Mouse (Mus musculus) forebrain, embryonic 11.5 days (tissue): ENCODE measurements around the gene Snx13. TPM values are rescaled to one million over a fixed set of nuclear protein-coding genes. Genes with fewer than 3 reads are reported as not detected.

Source experiments
- ATAC-seq: fragments of 200-750 bp; cut with Nextera tagmentation; replicated peaks from 2 replicates; pipeline ENCODE4 v1.8.0; 2017; ENCODE audit warnings: moderate TSS enrichment; ENCODE audit not compliant: low FRiP score
- DNase-seq: peaks from one replicate; pipeline ENCODE4 v3.0.0-alpha.2; 2017; ENCODE audit warnings: low spot score
- H3K27ac ChIP-seq: fragments of 300-500 bp; sonication (generic); 2 replicates; pipeline ENCODE4 v1.5.1; 2014; ENCODE audit warnings: low read depth, low read length
- H3K27me3 ChIP-seq: fragments of 300-500 bp; sonication (generic); 2 replicates; pipeline ENCODE4 v1.6.1; 2014; ENCODE audit warnings: mild to moderate bottlenecking, low read length, mixed read lengths; ENCODE audit not compliant: control insufficient read depth, insufficient read depth
- H3K36me3 ChIP-seq: fragments of 300-500 bp; sonication (generic); 2 replicates; pipeline ENCODE4 v1.6.1; 2014; ENCODE audit warnings: mild to moderate bottlenecking, low read length, moderate library complexity, mixed read lengths; ENCODE audit not compliant: control insufficient read depth, insufficient read depth
- H3K4me1 ChIP-seq: fragments of 300-500 bp; sonication (generic); replicated peaks from 2 replicates; pipeline ENCODE4 v1.6.1; 2014; ENCODE audit warnings: low read length, mixed read lengths; ENCODE audit not compliant: control insufficient read depth, insufficient read depth
- H3K4me2 ChIP-seq: fragments of 300-500 bp; sonication (generic); 2 replicates; pipeline ENCODE4 v1.6.1; 2014; ENCODE audit warnings: low read depth, mild to moderate bottlenecking, low read length, moderate library complexity, mixed read lengths; ENCODE audit not compliant: severe bottlenecking
- H3K4me3 ChIP-seq: fragments of 300-500 bp; sonication (generic); 2 replicates; pipeline ENCODE4 v1.5.1; 2014; ENCODE audit warnings: low read depth, low read length
- H3K9ac ChIP-seq: fragments of 300-500 bp; sonication (generic); 2 replicates; pipeline ENCODE4 v1.6.1; 2014; ENCODE audit warnings: low read length
- H3K9me3 ChIP-seq: fragments of 300-500 bp; sonication (generic); 2 replicates; pipeline ENCODE4 v1.6.1; 2016; ENCODE audit warnings: low read length, mixed read lengths; ENCODE audit not compliant: control insufficient read depth
- WGBS: fragments of 180-500 bp; shearing (Covaris S2); extraction: QIAGEN DNeasy Blood & Tissue Kit; methylation state at CpG from one replicate; pipeline ENCODE4 v1.1.7; 2014; 5-methylcytosine and 5-hydroxymethylcytosine counted together
- polyA plus RNA-seq: library from polyadenylated mRNA; unstranded; fragments of >200 nt; fragmentation: Nextera tagmentation; extraction: Ambion mirVana; gene quantifications from 2 replicates; pipeline ENCODE4 v1.2.1, GENCODE M21; 2014

Gene Snx13
- polyA plus RNA-seq: 19.2 and 24.4 TPM in 2 replicates

GRCm38 (mm10) chr12:35046999-35047319 lies at the start of gene Snx13:
Snx13 (plus strand) TSS chr12:35047186.
- H3K27me3 ChIP-seq: no peaks in the 10 kb centered on the region
- H3K4me2 ChIP-seq: peak within 1 kb of the TSS; percentile 81

GRCm38 (mm10) chr12:34997597-34998182 lies 49.3 kb upstream of the Snx13 start:
- ATAC-seq (no peak), DNase-seq (no peak)
- Histone ChIP-seq H3K9ac (no peak overlapping the region), H3K27me3 (no peaks in the 10 kb centered on the region), H3K9me3 (no peaks in the 10 kb centered on the region), H3K4me1 (no peaks in the 10 kb centered on the region), H3K4me3 (no peak overlapping the region), H3K36me3 (no peaks in the 10 kb centered on the region), H3K27ac (no peak overlapping the region), H3K4me2 (no peak overlapping the region)
- 92% methylated on average over 3 of the region's 3 CpGs for WGBS

More at GRCm38 (mm10) chr12:35046999-35047319, at the start of gene Snx13:
- 0% methylated on average over 51 of the region's 51 CpGs for WGBS
- DNase-seq (peak; percentile 96), ATAC-seq (peak; percentile 98)
- Histone ChIP-seq H3K4me1 (peaks cover 7% of the 10 kb centered on the region; the same call in 1 of the 2 replicates), H3K27ac (peak within 1 kb of the TSS; percentile 80), H3K36me3 (no peaks in the 10 kb centered on the region), H3K9ac (peak within 1 kb of the TSS; percentile 90), H3K4me3 (peak within 1 kb of the TSS; percentile 88), H3K9me3 (no peaks in the 10 kb centered on the region)

GRCm38 (mm10) chr12:34998778-34999467 lies 48.1 kb upstream of the Snx13 start:
- H3K27ac ChIP-seq: no peak overlapping the region
- H3K9me3 ChIP-seq: no peaks in the 10 kb centered on the region
- DNase-seq (no peak), ATAC-seq (no peak)
- H3K36me3 ChIP-seq: no peaks in the 10 kb centered on the region
- H3K27me3 ChIP-seq: no peaks in the 10 kb centered on the region
- 84% methylated on average over 12 of the region's 12 CpGs for WGBS
- no peaks in the 10 kb centered on the region for H3K4me1 ChIP-seq
- no peak overlapping the region for H3K9ac ChIP-seq
- no peak overlapping the region for H3K4me3 ChIP-seq
- H3K4me2 ChIP-seq: no peak overlapping the region

DNA sequence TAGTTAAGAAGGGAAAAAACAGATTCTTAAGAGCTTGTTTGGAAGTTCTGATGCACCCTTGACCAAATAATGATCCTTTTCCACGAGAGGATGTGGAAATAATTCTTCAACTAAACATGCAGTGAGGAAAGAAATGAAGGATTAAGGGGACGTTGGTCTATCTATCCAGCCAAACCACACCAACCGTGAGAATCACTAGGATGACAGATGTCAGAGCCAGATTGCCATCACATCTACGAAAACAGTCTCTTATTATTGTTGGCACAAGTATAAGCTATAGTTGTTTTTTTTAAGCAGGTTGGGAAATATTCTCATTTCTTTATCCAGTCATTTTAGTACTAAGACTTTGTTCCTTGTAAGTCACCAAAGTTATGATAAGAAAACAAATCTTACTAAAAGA lies 46.7 kb upstream of the Snx13 start:
- ATAC-seq: no peak
- WGBS: 73% methylated on average over 4 of the region's 4 CpGs

GRCm38 (mm10) chr12:35005748-35006147 lies 41.2 kb upstream of the Snx13 start:
- H3K27ac ChIP-seq: no peak overlapping the region
- H3K27me3 ChIP-seq: no peaks in the 10 kb centered on the region
- no peaks in the 10 kb centered on the region for H3K36me3 ChIP-seq
- H3K9ac ChIP-seq: no peak overlapping the region
- no peak overlapping the region for H3K4me2 ChIP-seq
- no peaks in the 10 kb centered on the region for H3K4me1 ChIP-seq
- ATAC-seq: no peak
- no peaks in the 10 kb centered on the region for H3K9me3 ChIP-seq
- no peak overlapping the region for H3K4me3 ChIP-seq
- no peak for DNase-seq

More for the DNA sequence above, 46.7 kb upstream of the Snx13 start:
- no peaks in the 10 kb centered on the region for H3K27me3 ChIP-seq
- H3K4me1 ChIP-seq: no peaks in the 10 kb centered on the region
- H3K9me3 ChIP-seq: no peaks in the 10 kb centered on the region
- H3K4me3 ChIP-seq: no peak overlapping the region
- no peak overlapping the region for H3K27ac ChIP-seq
- no peak for DNase-seq
- H3K9ac ChIP-seq: no peak overlapping the region
- H3K4me2 ChIP-seq: no peak overlapping the region
- no peaks in the 10 kb centered on the region for H3K36me3 ChIP-seq

GRCm38 (mm10) chr12:35007851-35008250 lies 39.1 kb upstream of the Snx13 start:
- DNase-seq (no peak), ATAC-seq (0 out of 2 replicates have a peak, but pooled peaks have one; percentile 8)
- WGBS: 74% methylated on average over 1 of the region's 1 CpGs
- Histone ChIP-seq H3K27me3 (no peaks in the 10 kb centered on the region), H3K27ac (peak overlapping the region; percentile 46; the same call in 1 of the 2 replicates), H3K4me1 (no peaks in the 10 kb centered on the region), H3K4me2 (no peak overlapping the region), H3K9ac (no peak overlapping the region), H3K4me3 (no peak overlapping the region), H3K36me3 (no peaks in the 10 kb centered on the region), H3K9me3 (no peaks in the 10 kb centered on the region)

DNA sequence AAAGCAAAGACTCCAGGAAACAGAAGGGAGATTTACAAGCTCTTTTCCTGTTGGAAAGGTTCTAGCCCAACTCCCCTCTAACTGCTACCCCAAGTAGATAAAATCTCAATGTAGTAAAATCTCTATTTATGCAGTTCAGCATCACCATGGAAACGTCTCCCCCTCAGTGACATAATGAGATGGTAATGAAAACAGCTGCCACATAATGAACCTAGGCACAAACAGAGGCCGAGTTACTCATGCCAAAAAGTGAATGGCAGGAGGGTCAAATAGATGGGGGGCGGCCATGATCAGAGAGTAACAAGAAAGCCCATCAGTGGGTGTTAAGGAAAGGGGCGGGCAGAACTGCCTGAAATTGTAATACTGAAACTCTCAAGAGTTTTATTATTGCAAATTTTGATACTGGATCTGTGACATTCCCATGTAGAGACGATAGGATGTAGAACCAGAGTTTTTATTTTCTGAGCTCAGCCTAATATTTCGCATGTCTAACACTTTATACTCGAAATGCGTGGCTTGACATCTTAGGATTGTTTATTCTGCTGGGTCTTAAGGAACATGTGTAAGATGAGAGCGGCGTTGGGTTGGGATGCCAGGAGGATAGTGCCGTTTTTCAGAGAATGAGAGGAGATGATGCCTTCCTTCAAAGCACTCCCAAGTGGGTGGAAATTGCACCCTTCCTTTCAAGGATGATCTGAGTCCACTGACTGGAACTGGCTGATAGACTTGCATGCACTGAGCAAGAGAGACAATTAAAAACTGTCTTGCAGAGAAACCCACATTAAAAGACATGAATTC lies 38.4 kb upstream of the Snx13 start:
- H3K4me3 ChIP-seq: no peak overlapping the region
- H3K4me2 ChIP-seq: no peak overlapping the region
- DNase-seq (peak; percentile 63), ATAC-seq (peak; percentile 97)
- H3K9ac ChIP-seq: no peak overlapping the region
- H3K9me3 ChIP-seq: no peaks in the 10 kb centered on the region
- no peaks in the 10 kb centered on the region for H3K4me1 ChIP-seq
- H3K27me3 ChIP-seq: no peaks in the 10 kb centered on the region
- WGBS: 36% methylated on average over 11 of the region's 11 CpGs
- H3K27ac ChIP-seq: peak overlapping the region; percentile 46; the same call in 1 of the 2 replicates
- H3K36me3 ChIP-seq: no peaks in the 10 kb centered on the region

GRCm38 (mm10) chr12:35011462-35011861 lies 35.5 kb upstream of the Snx13 start:
- H3K27me3 ChIP-seq: no peaks in the 10 kb centered on the region
- ATAC-seq: no peak
- H3K36me3 ChIP-seq: no peaks in the 10 kb centered on the region
- WGBS: 73% methylated on average over 1 of the region's 1 CpGs
- no peaks in the 10 kb centered on the region for H3K9me3 ChIP-seq
- H3K9ac ChIP-seq: no peak overlapping the region
- no peak overlapping the region for H3K4me3 ChIP-seq
- no peaks in the 10 kb centered on the region for H3K4me1 ChIP-seq
- no peak overlapping the region for H3K27ac ChIP-seq
- H3K4me2 ChIP-seq: no peak overlapping the region
- no peak for DNase-seq
